Mouse (Mus musculus) MEL-GATA-1-ER (cell line): Measurements from ENCODE around the gene Mbnl2.

Experiments
- DNase-seq: peaks from one replicate; pipeline ENCODE4 v3.0.0-alpha.2; 2012; ENCODE audit warnings: low read depth; ENCODE audit errors: extremely low read depth

Mbnl2 gene

GRCm38 (mm10) chr14:120273766-120274165 lies 1.7 kb upstream of the Mbnl2 start:
- no peak for DNase-seq

DNA sequence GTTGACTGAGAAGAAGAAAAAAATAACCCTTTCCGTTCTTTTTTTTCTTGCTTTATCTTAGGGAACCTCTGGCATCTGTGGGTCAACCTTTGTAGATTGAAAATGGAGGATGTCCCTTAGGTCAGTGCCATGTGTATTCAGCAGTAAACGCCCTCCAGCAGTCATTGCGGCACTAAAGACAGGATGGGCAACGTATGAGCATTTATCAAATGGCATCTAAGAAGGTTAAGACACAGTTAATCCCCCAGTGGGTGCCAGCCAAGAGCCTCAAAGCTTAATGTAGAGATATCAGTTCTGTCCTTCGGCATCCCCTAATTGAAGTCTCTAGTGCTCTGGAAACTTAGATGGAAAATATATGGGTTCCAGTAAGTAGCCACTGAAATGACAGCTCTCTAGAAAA lies 723 bp upstream of the Mbnl2 start:
- no peak for DNase-seq

- DNase-seq: no peak
Observed at GRCm38 (mm10) chr14:120276343-120277080, 1.0 kb downstream of the Mbnl2 start.

GRCm38 (mm10) chr14:120277081-120277656 lies 1.7 kb downstream of the Mbnl2 start:
- DNase-seq: no peak

- no peak for DNase-seq
Observed at GRCm38 (mm10) chr14:120278290-120279244, 3.1 kb downstream of the Mbnl2 start.

GRCm38 (mm10) chr14:120280136-120280535 lies 4.7 kb downstream of the Mbnl2 start:
- DNase-seq: no peak

GRCm38 (mm10) chr14:120283787-120284186 lies 8.3 kb downstream of the Mbnl2 start:
- no peak for DNase-seq

GRCm38 (mm10) chr14:120284504-120284903 lies 9.0 kb downstream of the Mbnl2 start:
- no peak for DNase-seq

DNA sequence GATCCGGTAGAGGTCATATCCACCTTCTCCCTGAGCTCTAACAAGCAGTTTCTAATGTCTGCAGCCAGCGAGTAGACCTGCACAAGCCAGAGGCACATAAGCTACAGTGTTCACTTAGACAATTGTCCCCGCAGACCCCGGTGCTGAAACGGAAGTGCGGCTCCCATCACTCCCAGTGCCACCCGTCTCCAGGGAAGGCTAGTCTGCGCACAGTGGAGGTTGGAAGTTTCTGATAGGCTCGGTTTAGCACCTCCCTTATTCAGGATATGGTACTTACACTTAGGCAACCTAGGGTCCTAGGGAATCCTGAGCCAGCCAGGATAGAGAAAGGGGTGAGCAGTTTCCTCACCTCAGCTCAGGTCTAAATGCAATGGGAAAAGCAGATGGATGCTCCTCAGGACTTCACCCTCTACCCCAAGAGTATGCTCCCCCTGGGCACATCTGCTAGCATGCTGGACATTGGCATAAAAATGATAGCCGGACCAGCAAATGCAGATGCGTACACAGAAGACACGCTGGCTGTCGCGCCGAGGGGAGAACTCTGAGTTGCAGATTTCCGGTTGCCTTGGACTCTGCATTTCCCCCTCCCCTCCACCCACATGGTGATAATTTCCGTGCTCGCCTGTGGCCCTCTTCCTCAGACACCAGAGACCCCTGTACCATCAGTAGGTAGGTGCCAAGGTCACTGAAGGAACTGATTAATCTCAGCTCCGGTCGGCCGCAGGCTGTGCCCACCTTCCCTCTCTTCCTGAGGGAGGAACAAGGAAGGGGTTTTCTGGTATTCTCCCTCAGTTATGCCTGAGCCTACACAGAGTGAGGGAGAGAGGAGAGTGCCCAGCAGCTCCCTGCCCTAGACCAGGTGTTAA lies 11.9 kb downstream of the Mbnl2 start:
- DNase-seq: no peak

GRCm38 (mm10) chr14:120287987-120288275 lies 12.5 kb downstream of the Mbnl2 start:
- no peak for DNase-seq

DNA sequence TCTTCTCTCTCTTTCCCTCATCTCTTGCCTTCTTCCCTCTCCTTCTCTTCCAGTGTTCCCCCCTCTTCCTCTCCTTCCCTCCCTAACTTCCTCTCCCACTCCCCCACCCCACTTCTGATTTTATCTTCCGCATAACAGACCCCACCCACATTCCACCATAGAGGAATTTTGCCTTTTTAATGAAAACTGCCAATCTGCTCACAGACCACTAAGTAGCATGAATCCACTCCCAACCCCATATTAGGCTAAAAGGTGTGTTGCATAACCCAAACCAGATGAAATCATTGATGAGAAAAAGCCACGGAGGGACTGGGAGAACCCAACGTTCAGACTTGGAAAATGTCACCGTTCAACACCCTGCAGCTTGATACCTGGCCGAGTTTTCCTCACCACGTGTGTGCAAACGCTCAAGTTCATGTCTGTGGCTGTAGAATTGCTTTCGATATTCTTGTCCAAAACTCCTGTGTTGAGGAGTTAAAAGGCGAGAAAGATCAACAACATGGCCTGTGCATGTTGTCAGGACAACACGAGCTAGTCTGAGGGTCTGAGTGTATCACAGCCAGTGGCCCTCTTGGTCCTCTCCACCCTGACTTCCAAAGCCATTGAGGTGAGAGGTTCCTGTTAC lies 13.0 kb downstream of the Mbnl2 start:
- DNase-seq: no peak

GRCm38 (mm10) chr14:120289065-120289464 lies 13.6 kb downstream of the Mbnl2 start:
- no peak for DNase-seq

DNA sequence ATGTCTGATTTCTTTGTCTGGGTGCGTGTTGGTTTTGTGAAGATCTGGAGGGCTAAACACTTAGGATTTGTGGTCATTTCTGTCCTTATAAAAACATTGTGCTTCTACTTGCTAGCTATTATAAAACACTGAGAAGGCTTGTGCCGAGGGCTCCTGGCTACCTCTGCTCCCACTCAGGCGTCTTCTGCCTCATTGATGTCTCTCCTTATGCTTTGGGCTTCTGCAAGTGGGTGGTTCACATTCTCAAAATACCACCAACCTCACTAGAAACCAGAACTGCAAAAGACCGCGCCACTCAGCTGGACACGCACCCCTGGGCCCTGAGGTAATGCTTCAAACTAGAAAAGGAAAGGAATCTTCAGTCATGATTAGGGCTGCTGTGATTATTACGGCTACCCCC lies 14.1 kb downstream of the Mbnl2 start:
- no peak for DNase-seq

DNA sequence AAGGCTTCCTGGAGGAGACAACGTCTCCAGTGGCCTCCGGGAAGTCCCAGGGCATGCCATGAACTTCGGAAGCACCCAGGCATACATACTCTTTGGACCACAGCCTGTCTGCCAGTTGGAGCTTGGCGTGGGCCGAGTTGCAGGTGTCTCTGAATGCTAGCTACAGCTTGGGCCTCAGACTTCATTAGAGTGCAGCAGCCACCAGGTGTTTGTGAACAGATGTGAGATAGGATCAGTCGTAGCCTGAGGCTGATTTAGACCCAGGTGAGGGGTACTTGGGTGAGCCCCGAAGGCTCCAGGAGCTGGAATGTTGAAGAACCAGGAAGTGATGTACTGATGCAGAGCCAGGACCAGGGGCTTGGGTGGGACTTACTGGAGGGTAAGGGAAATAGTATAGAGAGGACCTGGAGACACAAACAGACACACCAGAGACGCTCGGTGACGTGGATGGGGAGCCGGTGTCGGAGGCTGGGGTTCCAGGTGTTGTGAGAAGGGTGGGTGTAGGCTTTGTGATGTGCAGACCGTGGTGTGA lies 15.8 kb downstream of the Mbnl2 start:
- no peak for DNase-seq

DNA sequence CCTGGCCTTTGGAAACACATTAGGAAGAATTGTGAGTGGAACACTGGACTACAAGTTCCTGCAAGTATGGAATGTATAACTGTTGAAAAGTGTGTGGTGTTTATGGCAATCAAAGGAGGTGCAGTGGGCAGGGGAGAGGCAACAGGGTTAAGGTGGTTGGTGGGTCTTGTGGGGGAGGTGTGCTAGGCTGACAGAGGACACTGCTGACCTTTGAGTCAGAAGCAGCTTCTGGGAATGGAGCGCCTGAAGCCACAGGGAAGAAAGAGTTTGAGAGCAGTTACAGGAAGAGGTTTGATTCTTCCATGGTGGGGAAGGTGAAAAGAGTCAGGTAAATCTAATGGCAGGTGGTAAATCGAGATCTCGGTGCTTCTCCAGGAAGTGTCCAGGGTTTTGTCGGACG lies 16.7 kb downstream of the Mbnl2 start:
- no peak for DNase-seq

- DNase-seq: no peak
Observed at GRCm38 (mm10) chr14:120292617-120293195, 17.2 kb downstream of the Mbnl2 start.

GRCm38 (mm10) chr14:120294480-120294879 lies 19.0 kb downstream of the Mbnl2 start:
- no peak for DNase-seq

DNA sequence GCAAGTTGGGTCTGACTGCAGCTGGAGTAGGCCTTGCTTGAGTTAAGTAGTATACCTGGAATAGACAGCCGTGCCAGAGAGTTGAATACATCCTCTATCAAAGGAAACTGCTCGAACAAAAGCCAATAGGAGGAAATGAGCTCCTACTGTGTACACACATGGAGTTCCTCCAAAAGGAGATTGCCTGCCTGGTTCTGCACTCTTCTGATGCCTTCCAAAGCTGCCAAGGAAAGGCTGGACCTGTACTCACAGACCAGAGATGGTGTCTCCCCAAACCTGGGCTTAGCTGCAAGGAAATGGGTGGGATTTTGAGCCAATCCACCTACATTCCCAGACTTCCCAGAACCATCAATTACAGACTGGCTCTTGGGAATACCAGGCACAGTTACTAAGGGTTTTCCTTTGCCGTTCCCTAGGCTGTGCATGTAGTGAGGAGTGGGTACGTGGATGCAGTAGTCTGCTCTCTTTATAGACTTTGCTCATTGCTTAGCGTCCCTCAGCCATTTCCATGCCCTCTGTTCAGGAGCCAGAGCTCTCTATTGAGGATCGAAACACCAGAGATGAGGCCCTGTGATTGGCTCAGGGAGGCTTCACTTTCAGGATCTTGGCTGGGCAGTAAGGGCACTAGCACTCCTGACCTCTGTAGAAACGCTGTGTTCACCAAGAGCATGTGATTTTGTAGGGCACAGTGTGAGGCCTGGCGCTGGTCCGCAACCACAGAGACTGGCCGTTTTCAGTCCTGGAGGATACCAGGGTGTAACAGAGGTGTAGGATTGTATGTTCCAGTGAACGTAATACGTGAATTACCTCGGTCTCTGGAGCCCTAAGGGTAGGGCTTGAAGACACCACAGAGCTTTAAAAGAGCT lies 20.1 kb downstream of the Mbnl2 start:
- DNase-seq: no peak
